8 mouse cellular contexts compared by ENCODE assay signal in genomic region chr8:10760231-10760630, GRCm38 (mm10).
DNase-seq lines count a peak whose midpoint lies in the region; ATAC-seq lines count a peak whose summit lies in the region.

No protein-coding gene starts in this region.

- peak overlapping the region; percentile 88; the same call in 1 of the 2 replicates for H3K27ac ChIP-seq in kidney, embryonic 15.5 days
- H3K27ac ChIP-seq in forebrain, embryonic 11.5 days (ENCODE audit: low read depth, low read length) = peak overlapping the region; percentile 97
- peak overlapping the region; percentile 84; the same call in 1 of the 2 replicates for H3K27ac ChIP-seq in intestine, embryonic 15.5 days
- peak overlapping the region; percentile 75; the same call in 1 of the 2 replicates for H3K27ac ChIP-seq in neural tube, embryonic 14.5 days (ENCODE audit: low read depth, low read length)

- H3K27me3 ChIP-seq in kidney, embryonic 15.5 days = 0 out of 2 replicates have a peak, but pooled peaks cover 2% of the 10 kb centered on the region
- H3K27me3 ChIP-seq in forebrain, embryonic 11.5 days (ENCODE audit: control insufficient read depth, insufficient read depth, low read length) = no peaks in the 10 kb centered on the region
- no peaks in the 10 kb centered on the region for H3K27me3 ChIP-seq in intestine, embryonic 15.5 days (replicated peaks)
- no peaks in the 10 kb centered on the region for H3K27me3 ChIP-seq in neural tube, embryonic 14.5 days (ENCODE audit: control insufficient read depth, insufficient read depth, low read length)

- no peak overlapping the region for H3K4me3 ChIP-seq in kidney, embryonic 15.5 days (replicated peaks)
- no peak overlapping the region for H3K4me3 ChIP-seq in forebrain, embryonic 11.5 days (ENCODE audit: low read depth, low read length)
- no peak overlapping the region for H3K4me3 ChIP-seq in intestine, embryonic 15.5 days (replicated peaks)
- H3K4me3 ChIP-seq in neural tube, embryonic 14.5 days (ENCODE audit: low read depth, low read length) = no peak overlapping the region

- no peaks in the 10 kb centered on the region for H3K9me3 ChIP-seq in kidney, embryonic 15.5 days (replicated peaks)
- no peaks in the 10 kb centered on the region for H3K9me3 ChIP-seq in forebrain, embryonic 11.5 days (ENCODE audit: control insufficient read depth, low read length)
- no peaks in the 10 kb centered on the region for H3K9me3 ChIP-seq in intestine, embryonic 15.5 days
- H3K9me3 ChIP-seq in neural tube, embryonic 14.5 days (ENCODE audit: control insufficient read depth, low read length) = no peaks in the 10 kb centered on the region

- no peaks in the 10 kb centered on the region for H3K36me3 ChIP-seq in kidney, embryonic 15.5 days
- H3K36me3 ChIP-seq in forebrain, embryonic 11.5 days (ENCODE audit: control insufficient read depth, insufficient read depth, low read length) = no peaks in the 10 kb centered on the region
- H3K36me3 ChIP-seq in intestine, embryonic 15.5 days = no peaks in the 10 kb centered on the region
- H3K36me3 ChIP-seq in neural tube, embryonic 14.5 days (ENCODE audit: control insufficient read depth, insufficient read depth, low read length) = no peaks in the 10 kb centered on the region

- no peak for DNase-seq in kidney, postnatal 36 days
- no peak for DNase-seq in forebrain, embryonic 11.5 days (ENCODE audit: low spot score)
- no peak for DNase-seq in layer of hippocampus, adult 11-12 months (ENCODE audit: low spot score)
- no peak for DNase-seq in urinary bladder, postnatal 4 days (ENCODE audit: low spot score in 2 of 2)

- H3K4me2 ChIP-seq in kidney, embryonic 15.5 days = no peak overlapping the region
- no peak overlapping the region for H3K4me2 ChIP-seq in forebrain, embryonic 11.5 days (ENCODE audit: low read depth, low read length, severe bottlenecking)
- no peak overlapping the region for H3K4me2 ChIP-seq in intestine, embryonic 15.5 days (replicated peaks)
- H3K4me2 ChIP-seq in neural tube, embryonic 14.5 days (ENCODE audit: low read depth, low read length) = no peak overlapping the region

- H3K4me1 ChIP-seq in kidney, embryonic 15.5 days = peaks cover 21% of the 10 kb centered on the region
- H3K4me1 ChIP-seq in forebrain, embryonic 11.5 days (replicated peaks; ENCODE audit: control insufficient read depth, insufficient read depth, low read length) = peaks cover 13% of the 10 kb centered on the region
- H3K4me1 ChIP-seq in intestine, embryonic 15.5 days (replicated peaks) = peaks cover 15% of the 10 kb centered on the region
- H3K4me1 ChIP-seq in neural tube, embryonic 14.5 days (ENCODE audit: control insufficient read depth, insufficient read depth, low read length) = peaks cover 19% of the 10 kb centered on the region; the same call in 1 of the 2 replicates

- 52% methylated on average over 6 of the region's 6 CpGs for WGBS in kidney, embryonic 15.5 days
- 49% methylated on average over 6 of the region's 6 CpGs for WGBS in forebrain, embryonic 11.5 days
- WGBS in intestine, embryonic 15.5 days = 45% methylated on average over 6 of the region's 6 CpGs
- WGBS in neural tube, embryonic 14.5 days = 53% methylated on average over 6 of the region's 6 CpGs

- no peak overlapping the region for H3K9ac ChIP-seq in kidney, embryonic 15.5 days
- H3K9ac ChIP-seq in forebrain, embryonic 11.5 days (ENCODE audit: low read length) = peak overlapping the region; percentile 42; the same call in 1 of the 2 replicates
- no peak overlapping the region for H3K9ac ChIP-seq in intestine, embryonic 15.5 days
- no peak overlapping the region for H3K9ac ChIP-seq in neural tube, embryonic 14.5 days (replicated peaks; ENCODE audit: low read depth, low read length)

- ATAC-seq in kidney, embryonic 15.5 days (replicated peaks; ENCODE audit: low FRiP score) = no peak
- no peak for ATAC-seq in forebrain, embryonic 11.5 days (replicated peaks; ENCODE audit: low FRiP score)
- ATAC-seq in intestine, embryonic 15.5 days = no peak
- no peak for ATAC-seq in neural tube, embryonic 14.5 days (ENCODE audit: low read depth)
- no peak for ATAC-seq in activated CD4-positive, CD25-positive, alpha-beta regulatory T cell, adult 4 months
